Mouse (Mus musculus) forebrain, embryonic 13.5 days (tissue): ENCODE data around the gene Cdt1. TPM values are rescaled to one million over a fixed set of nuclear protein-coding genes. Genes with fewer than 3 reads are reported as not detected.

Experiments
- ATAC-seq: fragments of 200-750 bp; cut with Nextera tagmentation; 2 replicates; pipeline ENCODE4 v1.8.0; 2017
- H3K27ac ChIP-seq: fragments of 300-500 bp; sonication (generic); 2 replicates; pipeline ENCODE4 v1.5.1; 2015; ENCODE audit warnings: inconsistent platforms, mild to moderate bottlenecking, moderate library complexity
- H3K27me3 ChIP-seq: fragments of 300-500 bp; sonication (generic); 2 replicates; pipeline ENCODE4 v1.6.1; 2015; ENCODE audit warnings: mild to moderate bottlenecking, inconsistent platforms
- H3K36me3 ChIP-seq: fragments of 300-500 bp; sonication (generic); 2 replicates; pipeline ENCODE4 v1.6.1; 2015; ENCODE audit warnings: mild to moderate bottlenecking, inconsistent platforms; ENCODE audit not compliant: poor library complexity, severe bottlenecking
- H3K4me1 ChIP-seq: fragments of 300-500 bp; sonication (generic); 2 replicates; pipeline ENCODE4 v1.6.1; 2015; ENCODE audit warnings: inconsistent platforms
- H3K4me2 ChIP-seq: fragments of 300-500 bp; sonication (generic); 2 replicates; pipeline ENCODE4 v1.6.1; 2015; ENCODE audit warnings: inconsistent platforms, mild to moderate bottlenecking, moderate library complexity
- H3K4me3 ChIP-seq: fragments of 300-500 bp; sonication (generic); 2 replicates; pipeline ENCODE4 v1.5.1; 2015; ENCODE audit warnings: mild to moderate bottlenecking, inconsistent platforms
- H3K9ac ChIP-seq: fragments of 300-500 bp; sonication (generic); 2 replicates; pipeline ENCODE4 v1.6.1; 2015; ENCODE audit warnings: mild to moderate bottlenecking, inconsistent platforms
- H3K9me3 ChIP-seq: fragments of 300-500 bp; sonication (generic); replicated peaks from 2 replicates; pipeline ENCODE4 v1.6.1; 2016; ENCODE audit warnings: inconsistent platforms
- WGBS: fragments of 180-500 bp; shearing (Covaris S2); methylation state at CpG from one replicate; pipeline ENCODE4 v1.1.7; 2015; 5-methylcytosine and 5-hydroxymethylcytosine counted together
- polyA plus RNA-seq: library from polyadenylated mRNA; unstranded; fragments of >200 nt; fragmentation: Nextera tagmentation; extraction: Ambion mirVana; gene quantifications from 2 replicates; pipeline ENCODE4 v1.2.1, GENCODE M21; 2015

Cdt1 gene
- polyA plus RNA-seq, 1 experiment from 2014 or later = 29.1 TPM

DNA sequence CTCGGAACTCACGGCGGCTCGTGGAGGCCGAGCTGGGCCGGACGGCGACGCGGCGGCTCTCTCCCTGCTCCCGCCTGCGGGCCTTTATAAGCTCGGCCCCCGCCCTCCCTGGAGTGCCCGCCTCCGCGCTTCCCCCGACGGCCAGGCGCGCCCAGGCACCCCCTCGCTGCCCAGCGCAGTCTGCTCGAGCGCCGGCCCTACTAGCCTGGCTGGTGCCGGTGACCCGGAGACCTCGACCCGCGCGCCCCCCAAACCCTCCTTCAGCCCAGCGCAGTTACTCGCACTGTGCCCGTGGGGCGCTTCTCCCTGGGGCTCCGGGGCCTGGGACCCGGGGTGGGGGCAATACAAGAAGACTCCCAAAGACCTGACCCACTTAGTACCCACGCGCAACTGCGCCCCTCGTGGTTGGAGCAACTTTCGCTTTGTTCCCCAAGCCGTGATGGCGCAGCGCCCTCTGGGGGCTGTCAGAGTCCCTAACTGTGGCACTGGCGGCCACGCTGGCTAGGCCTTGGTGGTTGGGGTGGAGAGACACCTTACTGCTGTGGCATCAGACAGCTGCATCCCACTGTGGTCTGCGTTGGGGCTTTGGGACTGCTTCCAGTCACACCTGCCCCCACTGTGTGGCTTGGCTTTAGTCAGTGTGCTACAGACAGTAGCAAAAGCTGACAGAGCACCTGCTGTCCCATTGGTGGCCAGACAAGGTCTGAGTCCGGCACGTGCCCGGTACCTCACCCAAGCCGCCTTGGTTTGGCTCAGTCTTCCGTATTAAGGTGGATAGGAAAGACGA, 16.4 kb upstream of the Cdt1 start, which contains the start of gene Piezo1:
Piezo1 (minus strand) TSS at position 65 of the 787 bp plus-strand sequence.
- H3K4me3 ChIP-seq = peak within 1 kb of the TSS; percentile 47
- WGBS = 12% methylated on average over 51 of the region's 56 CpGs
- peaks cover 18% of the 10 kb centered on the region for H3K4me1 ChIP-seq
- no peaks in the 10 kb centered on the region for H3K9me3 ChIP-seq
- H3K27me3 ChIP-seq = peaks cover 47% of the 10 kb centered on the region
- peak; percentile 54 for ATAC-seq
- peak within 1 kb of the TSS; percentile 64 for H3K9ac ChIP-seq
- H3K27ac ChIP-seq = no peak within 1 kb of the TSS
- no peaks in the 10 kb centered on the region for H3K36me3 ChIP-seq
- H3K4me2 ChIP-seq = peak within 1 kb of the TSS; percentile 83

GRCm38 (mm10) chr8:122554786-122555185, 13.0 kb upstream of the Cdt1 start:
- Histone ChIP-seq H3K27me3 (peaks cover 25% of the 10 kb centered on the region), H3K27ac (no peak overlapping the region), H3K4me1 (peaks cover 18% of the 10 kb centered on the region), H3K9me3 (no peaks in the 10 kb centered on the region), H3K4me2 (no peak overlapping the region), H3K9ac (no peak overlapping the region), H3K4me3 (no peak overlapping the region), H3K36me3 (no peaks in the 10 kb centered on the region)
- no peak for ATAC-seq
- 79% methylated on average over 6 of the region's 6 CpGs for WGBS

DNA sequence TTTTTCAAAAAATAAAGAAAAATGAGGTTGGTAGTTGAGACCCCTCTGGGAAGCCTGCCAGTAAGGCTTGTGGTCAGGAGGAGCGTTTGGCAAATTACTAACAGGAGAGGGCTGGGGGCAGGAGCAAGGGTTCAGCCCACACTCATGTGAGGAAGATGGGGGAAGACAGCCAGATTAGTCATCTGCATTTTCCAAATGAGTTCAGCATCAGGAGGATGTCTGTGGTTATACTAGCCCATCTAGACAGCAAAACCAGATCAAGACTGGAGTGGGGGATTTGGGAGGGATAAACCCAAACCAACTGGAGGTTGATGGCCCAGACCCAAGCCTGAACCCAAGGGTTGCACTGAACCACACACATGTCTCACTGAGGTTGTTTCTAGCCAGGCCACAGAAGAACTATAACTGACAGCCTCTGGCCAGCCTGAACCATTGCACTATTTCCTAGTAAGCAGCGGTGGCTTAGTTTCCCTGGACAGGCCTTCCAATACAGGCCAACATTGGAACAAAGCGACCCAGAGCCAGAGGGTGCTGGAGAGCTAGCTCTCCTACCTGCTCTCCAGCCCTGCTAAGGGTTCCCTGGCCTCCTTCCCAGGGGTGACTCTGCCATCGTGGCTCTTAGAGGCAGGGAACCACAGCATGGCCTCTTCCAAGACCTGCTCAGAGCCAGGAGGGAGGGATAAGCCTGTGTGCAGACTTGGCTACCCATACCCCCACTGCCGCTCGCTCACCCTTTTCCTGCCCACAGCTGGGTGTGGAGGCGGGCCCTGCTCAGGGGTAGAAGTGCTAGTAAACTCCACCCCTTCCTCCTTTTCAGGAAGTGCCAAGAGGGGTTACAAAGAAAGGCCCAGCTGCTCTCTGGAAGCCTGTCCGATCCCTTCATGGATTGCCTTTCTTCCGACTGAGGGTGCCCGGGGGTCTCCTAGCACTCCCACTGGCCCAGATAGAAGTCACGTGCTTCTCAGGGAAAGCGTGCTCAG, 11.5 kb upstream of the Cdt1 start:
- no peak for ATAC-seq
- H3K9ac ChIP-seq = no peak overlapping the region
- H3K27ac ChIP-seq = no peak overlapping the region
- peaks cover 9% of the 10 kb centered on the region for H3K27me3 ChIP-seq
- H3K36me3 ChIP-seq = no peaks in the 10 kb centered on the region
- H3K4me3 ChIP-seq = no peak overlapping the region
- 63% methylated on average over 12 of the region's 12 CpGs for WGBS
- H3K9me3 ChIP-seq = no peaks in the 10 kb centered on the region
- H3K4me1 ChIP-seq = peaks cover 5% of the 10 kb centered on the region
- H3K4me2 ChIP-seq = no peak overlapping the region

- Histone ChIP-seq H3K27ac (no peak overlapping the region), H3K4me2 (no peak overlapping the region), H3K9ac (no peak overlapping the region), H3K9me3 (no peaks in the 10 kb centered on the region), H3K4me1 (no peaks in the 10 kb centered on the region), H3K4me3 (no peak overlapping the region), H3K27me3 (no peaks in the 10 kb centered on the region), H3K36me3 (no peaks in the 10 kb centered on the region)
- WGBS = 50% methylated on average over 10 of the region's 10 CpGs
- no peak for ATAC-seq
These were observed 10.4 kb upstream of the Cdt1 start for GRCm38 (mm10) chr8:122557248-122558038.

- Histone ChIP-seq H3K4me3 (no peak overlapping the region), H3K9ac (no peak overlapping the region), H3K27ac (no peak overlapping the region), H3K9me3 (no peaks in the 10 kb centered on the region), H3K4me2 (no peak overlapping the region), H3K4me1 (no peaks in the 10 kb centered on the region), H3K27me3 (no peaks in the 10 kb centered on the region), H3K36me3 (no peaks in the 10 kb centered on the region)
- WGBS = 17% methylated on average over 12 of the region's 12 CpGs
- no peak for ATAC-seq
These were observed 9.0 kb upstream of the Cdt1 start for GRCm38 (mm10) chr8:122558671-122559349.

DNA sequence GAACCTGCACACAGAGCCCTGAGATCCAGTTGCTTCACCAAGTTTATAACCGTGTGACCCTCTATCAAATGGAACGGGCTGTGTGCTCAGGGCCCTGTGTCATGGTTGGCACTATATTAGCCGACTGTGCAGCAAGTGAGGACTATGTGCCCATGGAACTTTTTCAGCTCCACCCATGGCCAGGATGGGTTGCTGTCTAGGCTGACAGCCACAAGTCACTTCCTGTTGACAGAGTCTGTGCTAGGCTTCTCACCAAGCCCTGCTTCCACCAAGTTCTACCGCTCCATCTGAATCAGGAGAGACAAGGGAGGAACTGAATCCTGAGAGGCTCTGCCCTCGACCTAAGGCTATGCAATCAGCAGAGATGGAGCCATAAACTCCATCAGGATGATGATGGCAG, 6.6 kb upstream of the Cdt1 start:
- WGBS = 83% methylated on average over 5 of the region's 5 CpGs
- Histone ChIP-seq H3K4me3 (no peak overlapping the region), H3K36me3 (no peaks in the 10 kb centered on the region), H3K9ac (no peak overlapping the region), H3K9me3 (no peaks in the 10 kb centered on the region), H3K27me3 (no peaks in the 10 kb centered on the region), H3K4me1 (no peaks in the 10 kb centered on the region), H3K27ac (no peak overlapping the region), H3K4me2 (no peak overlapping the region)
- no peak for ATAC-seq

- Histone ChIP-seq H3K9ac (no peak overlapping the region), H3K9me3 (no peaks in the 10 kb centered on the region), H3K4me1 (peaks cover 26% of the 10 kb centered on the region), H3K36me3 (peaks cover 6% of the 10 kb centered on the region), H3K27ac (no peak overlapping the region), H3K4me2 (no peak overlapping the region), H3K27me3 (no peaks in the 10 kb centered on the region), H3K4me3 (no peak overlapping the region)
- no peak for ATAC-seq
- WGBS = 91% methylated on average over 25 of the region's 25 CpGs
These were observed 3.2 kb upstream of the Cdt1 start for GRCm38 (mm10) chr8:122564363-122565352.

GRCm38 (mm10) chr8:122566766-122567165, 1.0 kb upstream of the Cdt1 start:
- Histone ChIP-seq H3K9me3 (no peaks in the 10 kb centered on the region), H3K4me3 (peak overlapping the region; percentile 81), H3K9ac (peak overlapping the region; percentile 89), H3K4me2 (peak overlapping the region; percentile 90), H3K4me1 (peaks cover 31% of the 10 kb centered on the region), H3K36me3 (peaks cover 27% of the 10 kb centered on the region), H3K27ac (peak overlapping the region; percentile 85; the same call in 1 of the 2 replicates), H3K27me3 (no peaks in the 10 kb centered on the region)
- no peak for ATAC-seq
- 25% methylated on average over 6 of the region's 6 CpGs for WGBS

- Histone ChIP-seq H3K9me3 (no peaks in the 10 kb centered on the region), H3K4me3 (peak overlapping the region; percentile 81), H3K4me2 (peak overlapping the region; percentile 90), H3K27ac (peak overlapping the region; percentile 78), H3K9ac (peak overlapping the region; percentile 89), H3K4me1 (peaks cover 32% of the 10 kb centered on the region), H3K27me3 (no peaks in the 10 kb centered on the region), H3K36me3 (peaks cover 40% of the 10 kb centered on the region)
- no peak for ATAC-seq
- WGBS = under 1% methylated on average over 34 of the region's 34 CpGs
These were observed 292 bp downstream of the Cdt1 start for GRCm38 (mm10) chr8:122568109-122568504.

GRCm38 (mm10) chr8:122568881-122569309, 1.1 kb downstream of the Cdt1 start:
- Histone ChIP-seq H3K4me3 (peak overlapping the region; percentile 81), H3K4me1 (peaks cover 39% of the 10 kb centered on the region), H3K9ac (peak overlapping the region; percentile 89), H3K9me3 (no peaks in the 10 kb centered on the region), H3K4me2 (peak overlapping the region; percentile 90), H3K36me3 (peaks cover 45% of the 10 kb centered on the region), H3K27ac (no peak overlapping the region), H3K27me3 (no peaks in the 10 kb centered on the region)
- ATAC-seq = no peak
- 11% methylated on average over 10 of the region's 10 CpGs for WGBS
